Mouse (Mus musculus): ENCODE measurements at regions not wholly inside any gene's neighbourhood (a gene's known extent, or its start where the extent isn't known, plus 50 kb on each side); places are given as distances from the start of the nearest gene placed in this dataset.

DNA sequence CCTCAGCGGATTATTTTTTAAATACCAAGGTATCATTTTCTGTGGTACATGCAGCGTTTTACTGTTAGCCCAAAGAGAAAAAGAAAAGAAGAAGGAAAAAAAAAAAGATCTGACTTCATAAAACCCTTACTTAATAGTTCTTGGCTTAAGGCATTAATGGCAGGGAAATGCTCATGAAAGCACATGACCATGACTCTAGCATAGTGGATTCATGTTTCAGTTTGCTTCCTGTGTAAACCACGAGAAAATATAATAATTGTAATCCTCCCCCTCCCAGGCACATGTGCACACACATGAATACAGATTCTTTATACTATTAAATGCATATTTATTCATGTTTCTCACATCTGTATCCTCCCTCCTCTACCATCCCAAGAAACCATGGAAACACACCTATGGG, 486.9 kb upstream of the Gm9747 start:
- no peak for TF ChIP-seq POLR2A (IDR thresholded peaks at IDR 0.05; ENCODE audit: borderline replicate concordance, extremely low read depth, insufficient read depth, insufficient read length)
- H3K27me3 ChIP-seq (ENCODE audit: control insufficient read depth, insufficient read depth, low read length): no peaks in the 10 kb centered on the region
- 34% methylated on average over 3 of the region's 3 CpGs for WGBS
- no peaks in the 10 kb centered on the region for H3K9me3 ChIP-seq (ENCODE audit: control insufficient read depth, low read length)
- H3K4me3 ChIP-seq (replicated peaks; ENCODE audit: low read length): no peak overlapping the region
- H3K4me2 ChIP-seq (replicated peaks; ENCODE audit: low read depth, low read length, severe bottlenecking): no peak overlapping the region
- H3K4me1 ChIP-seq (ENCODE audit: control insufficient read depth, insufficient read depth, low read length): peaks cover 30% of the 10 kb centered on the region
- H3K9ac ChIP-seq (ENCODE audit: low read depth, low read length, severe bottlenecking): no peak overlapping the region
- ATAC-seq (ENCODE audit: low FRiP score, low read depth): peak; percentile 5; the same call in 1 of the 2 replicates
- DNase-seq (ENCODE audit: low spot score): peak; percentile 22
- H3K36me3 ChIP-seq (ENCODE audit: control insufficient read depth, insufficient read depth, low read length): no peaks in the 10 kb centered on the region
- peak overlapping the region; percentile 71; the same call in 1 of the 2 replicates for H3K27ac ChIP-seq (replicated peaks; ENCODE audit: low read depth, low read length)

DNA sequence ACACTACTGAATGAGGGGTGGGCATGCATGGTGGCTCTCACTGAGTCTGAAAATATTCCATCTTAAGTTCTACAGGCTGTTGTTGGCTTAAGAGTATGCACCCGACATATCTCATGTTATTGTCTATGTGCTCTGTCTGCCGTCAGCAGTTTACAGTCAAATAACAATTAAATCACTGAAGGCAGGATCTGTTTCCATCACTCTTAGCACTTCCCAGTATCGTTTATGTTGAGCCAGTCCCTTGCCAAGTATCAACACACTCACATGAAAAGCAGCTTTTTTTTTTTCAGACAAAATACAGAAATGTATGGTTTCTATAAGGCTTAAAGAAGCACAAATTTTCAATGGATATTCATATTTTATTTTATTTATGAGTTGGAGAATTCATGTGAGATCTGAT, 485.9 kb upstream of the Gm9747 start:
- no peak overlapping the region for H3K4me3 ChIP-seq (replicated peaks; ENCODE audit: low read length)
- no peak overlapping the region for H3K4me2 ChIP-seq (replicated peaks; ENCODE audit: low read depth, low read length, severe bottlenecking)
- H3K9me3 ChIP-seq (ENCODE audit: control insufficient read depth, low read length): no peaks in the 10 kb centered on the region
- no peaks in the 10 kb centered on the region for H3K36me3 ChIP-seq (ENCODE audit: control insufficient read depth, insufficient read depth, low read length)
- H3K27me3 ChIP-seq (ENCODE audit: control insufficient read depth, insufficient read depth, low read length): no peaks in the 10 kb centered on the region
- no peak for TF ChIP-seq POLR2A (IDR thresholded peaks at IDR 0.05; ENCODE audit: borderline replicate concordance, extremely low read depth, insufficient read depth, insufficient read length)
- no peak for ATAC-seq (ENCODE audit: low FRiP score, low read depth)
- H3K9ac ChIP-seq (ENCODE audit: low read depth, low read length, severe bottlenecking): no peak overlapping the region
- no peak for DNase-seq (ENCODE audit: low spot score)
- no peak overlapping the region for H3K27ac ChIP-seq (replicated peaks; ENCODE audit: low read depth, low read length)
- WGBS: 63% methylated on average over 3 of the region's 3 CpGs
- peaks cover 30% of the 10 kb centered on the region for H3K4me1 ChIP-seq (ENCODE audit: control insufficient read depth, insufficient read depth, low read length)

GRCm38 (mm10) chr1:81754067-81754466, 478.8 kb upstream of the Gm9747 start:
- Histone ChIP-seq H3K27me3 (ENCODE audit: control insufficient read depth, insufficient read depth, low read length) (no peaks in the 10 kb centered on the region), H3K9me3 (ENCODE audit: control insufficient read depth, low read length) (no peaks in the 10 kb centered on the region), H3K4me3 (replicated peaks; ENCODE audit: low read length) (no peak overlapping the region), H3K9ac (ENCODE audit: low read depth, low read length, severe bottlenecking) (no peak overlapping the region), H3K4me1 (ENCODE audit: control insufficient read depth, insufficient read depth, low read length) (no peaks in the 10 kb centered on the region), H3K36me3 (ENCODE audit: control insufficient read depth, insufficient read depth, low read length) (no peaks in the 10 kb centered on the region), H3K27ac (replicated peaks; ENCODE audit: low read depth, low read length) (no peak overlapping the region), H3K4me2 (replicated peaks; ENCODE audit: low read depth, low read length, severe bottlenecking) (no peak overlapping the region)
- TF ChIP-seq POLR2A (IDR thresholded peaks at IDR 0.05; ENCODE audit: borderline replicate concordance, extremely low read depth, insufficient read depth, insufficient read length): no peak
- 91% methylated on average over 2 of the region's 2 CpGs for WGBS
- ATAC-seq (ENCODE audit: low FRiP score, low read depth): no peak
- no peak for DNase-seq (ENCODE audit: low spot score)

- H3K4me1 ChIP-seq (ENCODE audit: control insufficient read depth, insufficient read depth, low read length): 0 out of 2 replicates have a peak, but pooled peaks cover 4% of the 10 kb centered on the region
- no peaks in the 10 kb centered on the region for H3K9me3 ChIP-seq (ENCODE audit: control insufficient read depth, low read length)
- no peak overlapping the region for H3K4me2 ChIP-seq (replicated peaks; ENCODE audit: low read depth, low read length, severe bottlenecking)
- no peak overlapping the region for H3K27ac ChIP-seq (replicated peaks; ENCODE audit: low read depth, low read length)
- no peak for ATAC-seq (ENCODE audit: low FRiP score, low read depth)
- TF ChIP-seq POLR2A (IDR thresholded peaks at IDR 0.05; ENCODE audit: borderline replicate concordance, extremely low read depth, insufficient read depth, insufficient read length): no peak
- no peaks in the 10 kb centered on the region for H3K36me3 ChIP-seq (ENCODE audit: control insufficient read depth, insufficient read depth, low read length)
- H3K4me3 ChIP-seq (replicated peaks; ENCODE audit: low read length): no peak overlapping the region
- H3K9ac ChIP-seq (ENCODE audit: low read depth, low read length, severe bottlenecking): no peak overlapping the region
- H3K27me3 ChIP-seq (ENCODE audit: control insufficient read depth, insufficient read depth, low read length): no peaks in the 10 kb centered on the region
- DNase-seq (ENCODE audit: low spot score): no peak
- WGBS: 64% methylated on average over 3 of the region's 3 CpGs
Observed at GRCm38 (mm10) chr1:81755281-81755680, 477.6 kb upstream of the Gm9747 start.

GRCm38 (mm10) chr1:81755694-81756093, 477.2 kb upstream of the Gm9747 start:
- Histone ChIP-seq H3K4me1 (ENCODE audit: control insufficient read depth, insufficient read depth, low read length) (0 out of 2 replicates have a peak, but pooled peaks cover 4% of the 10 kb centered on the region), H3K27ac (replicated peaks; ENCODE audit: low read depth, low read length) (no peak overlapping the region), H3K36me3 (ENCODE audit: control insufficient read depth, insufficient read depth, low read length) (no peaks in the 10 kb centered on the region), H3K4me3 (replicated peaks; ENCODE audit: low read length) (no peak overlapping the region), H3K9me3 (ENCODE audit: control insufficient read depth, low read length) (no peaks in the 10 kb centered on the region), H3K9ac (ENCODE audit: low read depth, low read length, severe bottlenecking) (no peak overlapping the region), H3K27me3 (ENCODE audit: control insufficient read depth, insufficient read depth, low read length) (no peaks in the 10 kb centered on the region), H3K4me2 (replicated peaks; ENCODE audit: low read depth, low read length, severe bottlenecking) (no peak overlapping the region)
- WGBS: 54% methylated on average over 2 of the region's 2 CpGs
- ATAC-seq (ENCODE audit: low FRiP score, low read depth) (no peak), DNase-seq (ENCODE audit: low spot score) (no peak)
- no peak for TF ChIP-seq POLR2A (IDR thresholded peaks at IDR 0.05; ENCODE audit: borderline replicate concordance, extremely low read depth, insufficient read depth, insufficient read length)

DNA sequence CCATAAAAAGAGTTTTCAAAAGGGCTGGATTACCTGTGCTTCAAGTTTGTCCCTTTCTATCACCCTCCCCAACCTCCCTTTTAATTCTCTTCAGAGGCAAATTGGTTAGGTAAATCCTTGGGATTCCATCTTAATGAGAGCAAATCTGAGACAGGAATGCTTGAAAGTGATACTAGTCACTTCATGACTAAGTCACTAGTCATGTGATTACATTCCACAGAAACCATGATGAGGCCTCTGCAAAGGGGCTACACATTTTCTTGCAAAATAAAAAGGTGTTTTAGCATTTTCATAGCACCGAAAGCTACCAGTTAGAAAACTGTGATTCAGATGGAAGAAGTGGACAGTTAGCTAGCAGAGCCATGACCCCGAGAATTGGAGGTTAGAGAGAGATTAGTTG, 473.0 kb upstream of the Gm9747 start:
- WGBS: 83% methylated on average over 2 of the region's 2 CpGs
- H3K27ac ChIP-seq (replicated peaks; ENCODE audit: low read depth, low read length): no peak overlapping the region
- no peak overlapping the region for H3K9ac ChIP-seq (ENCODE audit: low read depth, low read length, severe bottlenecking)
- H3K4me1 ChIP-seq (ENCODE audit: control insufficient read depth, insufficient read depth, low read length): 0 out of 2 replicates have a peak, but pooled peaks cover 4% of the 10 kb centered on the region
- no peak for TF ChIP-seq POLR2A (IDR thresholded peaks at IDR 0.05; ENCODE audit: borderline replicate concordance, extremely low read depth, insufficient read depth, insufficient read length)
- H3K4me2 ChIP-seq (replicated peaks; ENCODE audit: low read depth, low read length, severe bottlenecking): no peak overlapping the region
- H3K27me3 ChIP-seq (ENCODE audit: control insufficient read depth, insufficient read depth, low read length): no peaks in the 10 kb centered on the region
- no peak for ATAC-seq (ENCODE audit: low FRiP score, low read depth)
- no peaks in the 10 kb centered on the region for H3K9me3 ChIP-seq (ENCODE audit: control insufficient read depth, low read length)
- DNase-seq (ENCODE audit: low spot score): no peak
- no peaks in the 10 kb centered on the region for H3K36me3 ChIP-seq (ENCODE audit: control insufficient read depth, insufficient read depth, low read length)
- H3K4me3 ChIP-seq (replicated peaks; ENCODE audit: low read length): no peak overlapping the region

Measured in limb, embryonic 14.5 days (tissue).